Mouse (Mus musculus): ENCODE results near the gene Elac2. TPM values are rescaled to one million over a fixed set of nuclear protein-coding genes. Genes with fewer than 3 reads are reported as not detected.

Elac2 gene
- polyA plus RNA-seq, 2 experiments from 2014 or later, result 9.5 to 10.4 TPM

GRCm38 (mm10) chr11:65028049-65028448 lies 49.2 kb downstream of the Elac2 start:
- ATAC-seq, result no peak

GRCm38 (mm10) chr11:65030201-65030600 lies 51.4 kb downstream of the Elac2 start:
- ATAC-seq, result no peak

GRCm38 (mm10) chr11:65032221-65032620 lies 53.4 kb downstream of the Elac2 start:
- no peak for ATAC-seq

- ATAC-seq, result no peak
These were observed 60.2 kb downstream of the Elac2 start for GRCm38 (mm10) chr11:65038996-65039395.

GRCm38 (mm10) chr11:65039517-65040095 lies 60.8 kb downstream of the Elac2 start:
- no peak for ATAC-seq

- no peak for ATAC-seq
These were observed 61.7 kb downstream of the Elac2 start for GRCm38 (mm10) chr11:65040556-65040955.

- ATAC-seq, result no peak
These were observed 70.3 kb downstream of the Elac2 start for GRCm38 (mm10) chr11:65049090-65049489.

- no peak for ATAC-seq
These were observed 72.0 kb downstream of the Elac2 start for GRCm38 (mm10) chr11:65050819-65051218.

Other genes starting within 250 kb of the Elac2 start
- not detected for gene 1700086D15Rik, start 180.9 kb downstream of the Elac2 start, polyA plus RNA-seq (2017; shearing (Covaris generic))
- under 1 TPM in 1 of 2 experiments, not detected in 1; 0.25 TPM for gene Arhgap44, start 183.9 kb downstream of the Elac2 start, polyA plus RNA-seq (2017; shearing (Covaris generic))

Data from activated CD4-positive, CD25-positive, alpha-beta regulatory T cell, adult 4 months (primary cell).